Mouse (Mus musculus) hindbrain, embryonic 15.5 days (tissue): ENCODE results near the gene Klhl29. TPM values are rescaled to one million over a fixed set of nuclear protein-coding genes. Genes with fewer than 3 reads are reported as not detected.

ENCODE experiments used
- ATAC-seq: fragments of 200-750 bp; cut with Nextera tagmentation; 2 replicates; pipeline ENCODE4 v1.8.0; 2017; ENCODE audit warnings: low read depth, moderate number of reproducible peaks, moderate TSS enrichment; ENCODE audit not compliant: low FRiP score
- H3K27ac ChIP-seq: fragments of 300-500 bp; sonication (generic); replicated peaks from 2 replicates; pipeline ENCODE4 v1.5.1; 2015; ENCODE audit warnings: mild to moderate bottlenecking, inconsistent platforms
- H3K27me3 ChIP-seq: fragments of 300-500 bp; sonication (generic); 2 replicates; pipeline ENCODE4 v1.6.1; 2015; ENCODE audit warnings: control low read depth, inconsistent platforms
- H3K36me3 ChIP-seq: fragments of 300-500 bp; sonication (generic); 2 replicates; pipeline ENCODE4 v1.6.1; 2015; ENCODE audit warnings: control low read depth, inconsistent platforms
- H3K4me1 ChIP-seq: fragments of 300-500 bp; sonication (generic); replicated peaks from 2 replicates; pipeline ENCODE4 v1.6.1; 2015; ENCODE audit warnings: control low read depth, inconsistent platforms
- H3K4me2 ChIP-seq: fragments of 300-500 bp; sonication (generic); 2 replicates; pipeline ENCODE4 v1.6.1; 2015; ENCODE audit warnings: moderate library complexity, mild to moderate bottlenecking, inconsistent platforms
- H3K4me3 ChIP-seq: fragments of 300-500 bp; sonication (generic); 2 replicates; pipeline ENCODE4 v1.5.1; 2015; ENCODE audit warnings: mild to moderate bottlenecking, inconsistent platforms
- H3K9ac ChIP-seq: fragments of 300-500 bp; sonication (generic); 2 replicates; pipeline ENCODE4 v1.6.1; 2015; ENCODE audit warnings: inconsistent platforms
- H3K9me3 ChIP-seq: fragments of 300-500 bp; sonication (generic); 2 replicates; pipeline ENCODE4 v1.6.1; 2016; ENCODE audit warnings: control low read depth, inconsistent platforms
- WGBS: fragments of 180-500 bp; shearing (Covaris S2); methylation state at CpG from one replicate; pipeline ENCODE4 v1.1.7; 2015; 5-methylcytosine and 5-hydroxymethylcytosine counted together
- polyA plus RNA-seq: library from polyadenylated mRNA; unstranded; fragments of >200 nt; fragmentation: Nextera tagmentation; extraction: Ambion mirVana; gene quantifications from 2 replicates; pipeline ENCODE4 v1.2.1, GENCODE M21; 2015

The Klhl29 gene
- polyA plus RNA-seq, 1 experiment from 2014 or later = 4.8 TPM

- Histone ChIP-seq H3K9ac (no peak overlapping the region), H3K36me3 (no peaks in the 10 kb centered on the region), H3K27ac (no peak overlapping the region), H3K27me3 (no peaks in the 10 kb centered on the region), H3K9me3 (no peaks in the 10 kb centered on the region), H3K4me1 (peaks cover 12% of the 10 kb centered on the region), H3K4me2 (no peak overlapping the region), H3K4me3 (no peak overlapping the region)
- ATAC-seq = no peak
- WGBS = 60% methylated on average over 5 of the region's 5 CpGs
These were observed 258.9 kb downstream of the Klhl29 start for GRCm38 (mm10) chr12:5116605-5117004.

- Histone ChIP-seq H3K4me2 (no peak overlapping the region), H3K36me3 (no peaks in the 10 kb centered on the region), H3K27me3 (no peaks in the 10 kb centered on the region), H3K9me3 (no peaks in the 10 kb centered on the region), H3K9ac (no peak overlapping the region), H3K4me3 (no peak overlapping the region), H3K27ac (no peak overlapping the region), H3K4me1 (peaks cover 4% of the 10 kb centered on the region)
- no peak for ATAC-seq
- 72% methylated on average over 4 of the region's 4 CpGs for whole genome bisulfite sequencing
These were observed 260.9 kb downstream of the Klhl29 start for GRCm38 (mm10) chr12:5114631-5115030.

GRCm38 (mm10) chr12:5111343-5111742 lies 264.1 kb downstream of the Klhl29 start:
- WGBS = 71% methylated on average over 3 of the region's 3 CpGs
- no peak for ATAC-seq
- Histone ChIP-seq H3K4me1 (peaks cover 11% of the 10 kb centered on the region), H3K4me3 (no peak overlapping the region), H3K9ac (no peak overlapping the region), H3K27ac (no peak overlapping the region), H3K4me2 (no peak overlapping the region), H3K27me3 (no peaks in the 10 kb centered on the region), H3K9me3 (no peaks in the 10 kb centered on the region), H3K36me3 (no peaks in the 10 kb centered on the region)

- Histone ChIP-seq H3K4me2 (no peak overlapping the region), H3K4me3 (no peak overlapping the region), H3K27me3 (no peaks in the 10 kb centered on the region), H3K4me1 (peaks cover 11% of the 10 kb centered on the region), H3K36me3 (no peaks in the 10 kb centered on the region), H3K9ac (no peak overlapping the region), H3K9me3 (no peaks in the 10 kb centered on the region), H3K27ac (no peak overlapping the region)
- ATAC-seq = peak; percentile 46
- 50% methylated on average over 6 of the region's 6 CpGs for WGBS
These were observed 266.9 kb downstream of the Klhl29 start for GRCm38 (mm10) chr12:5108613-5109012.

GRCm38 (mm10) chr12:5107795-5108194 lies 267.7 kb downstream of the Klhl29 start:
- 69% methylated on average over 2 of the region's 2 CpGs for WGBS

GRCm38 (mm10) chr12:5104422-5105052 lies 270.9 kb downstream of the Klhl29 start:
- 86% methylated on average over 9 of the region's 9 CpGs for WGBS
- no peak for ATAC-seq

More at GRCm38 (mm10) chr12:5107795-5108194, 267.7 kb downstream of the Klhl29 start:
- Histone ChIP-seq H3K9me3 (no peaks in the 10 kb centered on the region), H3K4me1 (peaks cover 11% of the 10 kb centered on the region), H3K27ac (no peak overlapping the region), H3K4me3 (no peak overlapping the region), H3K9ac (no peak overlapping the region), H3K4me2 (no peak overlapping the region), H3K27me3 (no peaks in the 10 kb centered on the region), H3K36me3 (no peaks in the 10 kb centered on the region)
- no peak for ATAC-seq

GRCm38 (mm10) chr12:5101411-5102024 lies 274.0 kb downstream of the Klhl29 start:
- no peak overlapping the region for H3K4me3 ChIP-seq

More at GRCm38 (mm10) chr12:5104422-5105052, 270.9 kb downstream of the Klhl29 start:
- Histone ChIP-seq H3K27me3 (no peaks in the 10 kb centered on the region), H3K4me2 (no peak overlapping the region), H3K9ac (no peak overlapping the region), H3K4me1 (peaks cover 15% of the 10 kb centered on the region), H3K9me3 (no peaks in the 10 kb centered on the region), H3K36me3 (no peaks in the 10 kb centered on the region), H3K4me3 (no peak overlapping the region), H3K27ac (no peak overlapping the region)

GRCm38 (mm10) chr12:5099572-5099971 lies 275.9 kb downstream of the Klhl29 start:
- no peaks in the 10 kb centered on the region for H3K27me3 ChIP-seq
- H3K4me3 ChIP-seq = no peak overlapping the region
- H3K36me3 ChIP-seq = no peaks in the 10 kb centered on the region; the same call in 1 of the 2 replicates
- H3K9me3 ChIP-seq = no peaks in the 10 kb centered on the region
- WGBS = 86% methylated on average over 9 of the region's 9 CpGs
- ATAC-seq = no peak
- H3K4me1 ChIP-seq = peaks cover 4% of the 10 kb centered on the region
- no peak overlapping the region for H3K27ac ChIP-seq
- H3K4me2 ChIP-seq = no peak overlapping the region
- H3K9ac ChIP-seq = no peak overlapping the region

More at GRCm38 (mm10) chr12:5101411-5102024, 274.0 kb downstream of the Klhl29 start:
- Histone ChIP-seq H3K27ac (no peak overlapping the region), H3K9ac (no peak overlapping the region), H3K4me1 (peaks cover 4% of the 10 kb centered on the region), H3K4me2 (no peak overlapping the region), H3K9me3 (no peaks in the 10 kb centered on the region), H3K27me3 (no peaks in the 10 kb centered on the region), H3K36me3 (no peaks in the 10 kb centered on the region)
- peak; percentile 36; the same call in 1 of the 2 replicates for ATAC-seq
- 49% methylated on average over 13 of the region's 13 CpGs for WGBS

- H3K9ac ChIP-seq = no peak overlapping the region
- no peak overlapping the region for H3K4me2 ChIP-seq
- no peak overlapping the region for H3K4me3 ChIP-seq
- H3K36me3 ChIP-seq = peaks cover 36% of the 10 kb centered on the region
- 11% methylated on average over 1 of the region's 1 CpGs for WGBS
- peaks cover 27% of the 10 kb centered on the region for H3K4me1 ChIP-seq
- H3K27ac ChIP-seq = peak overlapping the region; percentile 70
- ATAC-seq = 0 out of 2 replicates have a peak, but pooled peaks have one; percentile 24
- no peaks in the 10 kb centered on the region for H3K9me3 ChIP-seq
- no peaks in the 10 kb centered on the region for H3K27me3 ChIP-seq
These were observed 286.8 kb downstream of the Klhl29 start for GRCm38 (mm10) chr12:5088639-5089038.

- Histone ChIP-seq H3K27ac (peak overlapping the region; percentile 72), H3K9ac (no peak overlapping the region), H3K27me3 (no peaks in the 10 kb centered on the region), H3K4me2 (no peak overlapping the region), H3K4me3 (no peak overlapping the region), H3K36me3 (peaks cover 41% of the 10 kb centered on the region), H3K9me3 (no peaks in the 10 kb centered on the region), H3K4me1 (peaks cover 27% of the 10 kb centered on the region)
- ATAC-seq = peak; percentile 58
- WGBS = 21% methylated on average over 10 of the region's 10 CpGs
These were observed 287.5 kb downstream of the Klhl29 start for GRCm38 (mm10) chr12:5087787-5088519.

GRCm38 (mm10) chr12:5084714-5085113 lies 290.8 kb downstream of the Klhl29 start:
- 93% methylated on average over 5 of the region's 5 CpGs for WGBS
- Histone ChIP-seq H3K4me1 (peaks cover 25% of the 10 kb centered on the region), H3K27me3 (no peaks in the 10 kb centered on the region), H3K36me3 (peaks cover 39% of the 10 kb centered on the region), H3K4me3 (no peak overlapping the region), H3K4me2 (no peak overlapping the region), H3K27ac (no peak overlapping the region), H3K9me3 (no peaks in the 10 kb centered on the region), H3K9ac (no peak overlapping the region)
- no peak for ATAC-seq

- Histone ChIP-seq H3K4me3 (no peak overlapping the region), H3K27ac (no peak overlapping the region), H3K9me3 (no peaks in the 10 kb centered on the region), H3K9ac (no peak overlapping the region), H3K36me3 (peaks cover 49% of the 10 kb centered on the region), H3K27me3 (no peaks in the 10 kb centered on the region), H3K4me1 (no peaks in the 10 kb centered on the region), H3K4me2 (no peak overlapping the region)
- WGBS = 81% methylated on average over 4 of the region's 4 CpGs
- no peak for ATAC-seq
These were observed 294.0 kb downstream of the Klhl29 start for GRCm38 (mm10) chr12:5081480-5081879.
